Mouse (Mus musculus) layer of hippocampus, postnatal 25 days (tissue): ENCODE results near the gene Tlr8. TPM values are rescaled to one million over a fixed set of nuclear protein-coding genes. Genes with fewer than 3 reads are reported as not detected.

Experiments
- DNase-seq, 2 experiments: peaks; one replicate each; pipeline ENCODE4 v3.0.0; 2022; ENCODE audit warnings: mixed read lengths in 2 of 2, low spot score in 1 of 2; ENCODE audit errors: extremely low spot score in 1 of 2
- total RNA-seq, 2 experiments: library from RNA; stranded (reverse); gene quantifications; 2 replicates each; pipeline ENCODE4 v1.2.3; 2021

The Tlr8 gene
- total RNA-seq, 2 experiments from 2014 or later: 0.14 to 0.20 TPM

DNA sequence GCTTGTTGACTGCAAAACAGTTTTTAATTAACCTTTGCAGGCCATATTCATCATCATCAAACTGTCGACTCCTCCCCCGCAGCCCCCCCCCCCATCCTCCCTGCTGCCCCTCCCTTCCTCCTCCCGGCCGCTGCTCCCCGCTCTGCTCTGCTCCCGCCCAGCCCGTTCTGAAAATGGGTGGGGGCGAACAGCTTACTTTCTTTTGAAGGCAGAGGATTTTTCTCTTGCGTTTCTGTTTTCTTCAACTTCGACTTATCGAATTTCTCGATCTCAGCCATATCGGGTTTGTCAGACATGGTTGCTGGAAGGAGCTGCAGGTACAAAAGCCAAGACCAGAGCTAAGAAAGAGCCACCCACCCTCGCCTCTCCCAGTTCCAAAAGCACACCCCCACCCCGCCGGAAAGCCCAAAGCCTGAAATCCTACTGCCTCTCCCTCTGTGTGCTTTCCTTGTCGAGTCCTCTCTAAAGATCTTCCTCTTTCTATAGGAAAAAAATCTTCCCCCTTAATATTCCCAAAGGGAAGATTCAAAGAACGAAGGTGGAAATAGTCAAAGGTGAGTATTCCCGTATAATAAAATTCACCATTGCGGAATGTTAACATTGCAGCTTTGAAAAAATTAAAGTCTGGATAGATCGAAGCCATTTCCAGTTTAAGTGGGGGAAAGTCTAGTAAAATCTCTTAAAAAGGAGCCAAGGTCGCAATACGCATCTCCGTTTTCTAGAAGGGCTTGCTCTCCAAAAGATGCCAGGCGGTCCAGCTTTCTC, 56.2 kb downstream of the Tlr8 start:
- no peak for DNase-seq

DNA sequence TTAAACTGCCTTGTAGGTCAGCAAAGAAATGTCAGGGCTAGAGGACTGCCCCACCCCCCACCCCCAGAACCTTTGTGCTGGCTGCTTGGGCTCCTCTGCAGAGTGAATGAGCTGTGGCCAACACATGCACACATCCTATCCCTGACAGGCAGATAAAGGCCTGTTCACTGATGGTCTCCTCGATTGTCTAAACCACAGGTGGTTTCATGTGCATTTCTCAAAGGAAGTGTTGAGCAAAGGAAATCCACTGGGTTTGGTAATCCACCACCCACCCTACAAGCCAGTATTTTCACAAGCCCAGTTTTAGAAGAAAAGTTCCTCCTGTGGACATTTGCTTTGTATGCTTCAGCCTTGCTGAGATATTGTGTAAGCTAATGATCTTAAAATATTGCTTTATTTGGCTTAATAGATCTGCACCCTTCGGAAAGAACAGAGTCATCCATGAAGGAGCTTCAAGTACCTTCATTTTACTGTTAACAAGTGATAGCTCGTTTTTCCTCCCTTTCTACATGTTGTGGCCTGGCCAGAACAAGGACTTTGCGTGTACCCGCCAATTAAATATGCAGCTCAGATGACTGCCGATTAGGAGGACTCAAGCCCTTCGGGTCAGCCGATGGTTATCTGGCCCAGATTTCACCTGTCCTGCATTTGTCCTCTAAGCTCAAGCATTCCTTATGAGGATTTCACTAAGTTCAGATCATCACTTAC, 58.2 kb downstream of the Tlr8 start:
- no peak for DNase-seq

DNA sequence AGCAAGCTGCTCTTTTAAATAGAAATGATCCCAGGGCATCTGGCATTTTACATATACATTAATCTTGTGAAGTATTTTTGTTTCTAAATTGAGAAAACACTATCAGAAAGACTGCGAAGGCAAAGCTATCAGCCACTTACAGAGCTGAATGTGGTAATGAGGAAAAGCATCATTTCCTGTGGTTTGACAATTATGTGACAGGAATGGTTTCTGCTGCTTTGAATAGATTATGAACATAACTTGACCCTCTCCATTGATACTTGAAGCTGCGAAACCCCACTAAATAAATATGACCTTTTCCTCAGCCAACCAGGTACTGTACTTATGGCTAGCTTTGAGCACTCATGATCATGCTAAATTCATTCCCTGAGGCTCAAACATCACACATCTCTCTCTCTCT, 62.8 kb downstream of the Tlr8 start:
- DNase-seq: no peak

DNA sequence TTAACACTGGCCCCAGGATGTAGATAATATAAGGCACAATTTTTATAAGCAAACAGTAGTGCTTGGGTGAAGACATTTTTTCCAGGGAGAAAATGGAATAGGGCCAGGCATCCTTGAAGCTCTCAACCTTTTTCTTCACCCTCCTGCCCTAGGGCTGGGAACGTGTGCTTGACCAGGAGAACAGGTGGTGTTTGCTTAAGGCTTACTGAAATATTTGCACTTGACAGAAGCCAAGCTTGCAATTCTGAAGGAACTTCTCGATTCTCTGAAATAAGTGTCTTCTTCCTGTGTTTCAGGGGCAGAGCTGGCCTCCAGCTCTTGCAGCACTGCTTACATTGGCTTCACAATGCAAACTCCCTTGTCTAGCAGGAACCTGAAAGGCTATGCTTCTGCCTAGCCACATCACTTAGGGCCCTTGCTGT, 68.9 kb downstream of the Tlr8 start:
- no peak for DNase-seq

Other genes starting within 250 kb of the Tlr8 start
- gene Tmsb4x, start 55.0 kb downstream of the Tlr8 start, total RNA-seq: 1,000 to 10,000 TPM; 1,648 to 1,826 TPM
- gene Tlr7, start 66.2 kb upstream of the Tlr8 start, total RNA-seq: 1 to 10 TPM; 3.0 to 4.2 TPM
- 10 to 100 TPM; 20.1 to 25.0 TPM for gene Prps2, start 118.4 kb upstream of the Tlr8 start, total RNA-seq